Mouse (Mus musculus) G1E (cell line): ENCODE data around the gene 9930104L06Rik. TPM values are rescaled to one million over a fixed set of nuclear protein-coding genes. Genes with fewer than 3 reads are reported as not detected.

ENCODE experiments used
- ATAC-seq: 2 replicates; pipeline ENCODE4 v1.8.0; 2016; ENCODE audit warnings: mild to moderate bottlenecking; ENCODE audit not compliant: insufficient number of reproducible peaks, poor library complexity, low FRiP score, severe bottlenecking; ENCODE audit errors: extremely low read depth
- DNase-seq: peaks from one replicate; pipeline ENCODE4 v3.0.0; 2012; ENCODE audit warnings: low spot score
- H3K27me3 ChIP-seq: 2 replicates; pipeline ENCODE4 v1.6.1; 2012; ENCODE audit warnings: mild to moderate bottlenecking, low read length, inconsistent platforms; ENCODE audit not compliant: insufficient read depth
- H3K36me3 ChIP-seq: replicated peaks from 2 replicates; pipeline ENCODE3; 2012; ENCODE audit warnings: mild to moderate bottlenecking, inconsistent platforms
- H3K4me1 ChIP-seq: 2 replicates; pipeline ENCODE4 v1.6.1; 2012; ENCODE audit warnings: low read depth, low read length, inconsistent platforms, mixed read lengths; ENCODE audit not compliant: insufficient read depth
- H3K4me3 ChIP-seq: 2 replicates; pipeline ENCODE4 v1.5.1; 2012; ENCODE audit warnings: low read depth, mild to moderate bottlenecking, inconsistent platforms, low read length, moderate library complexity, mixed read lengths
- H3K9me3 ChIP-seq: replicated peaks from 2 replicates; pipeline ENCODE4 v1.6.1; 2012; ENCODE audit warnings: inconsistent platforms
- CTCF ChIP-seq: IDR thresholded peaks from 2 replicates; pipeline ENCODE4 v1.5.1; 2012; ENCODE audit warnings: low read depth, low read length, inconsistent platforms, mixed read lengths
- GATA1 ChIP-seq: IDR thresholded peaks from 2 replicates; pipeline ENCODE4 v1.6.1; 2012; ENCODE audit warnings: borderline replicate concordance, low read length, inconsistent platforms, mixed read lengths
- GATA2 ChIP-seq: IDR thresholded peaks from 2 replicates; pipeline ENCODE4 v1.6.1; 2012; ENCODE audit warnings: low read depth, low read length, inconsistent platforms, borderline replicate concordance
- POLR2AphosphoS5 ChIP-seq: IDR thresholded peaks from 2 replicates; pipeline ENCODE4 v1.6.1; 2012; ENCODE audit warnings: low read depth, low read length, inconsistent platforms; ENCODE audit not compliant: insufficient replicate concordance
- TAL1 ChIP-seq: conservative IDR thresholded peaks from 2 replicates; pipeline ENCODE4 v1.6.1; 2012; ENCODE audit warnings: low read depth, low read length, inconsistent platforms, mixed read lengths
- polyA plus RNA-seq: library from polyadenylated mRNA; stranded (reverse); fragments of >175 nt; gene quantifications from 2 replicates; pipeline ENCODE4 v1.2.3, GENCODE M21; 2012
- total RNA-seq, 2 experiments: library from RNA; stranded (forward) in 1 of 2; stranded (reverse) in 1 of 2; fragments of 200-1000 nt in 1 of 2; fragments of >200 nt in 1 of 2; fragmentation: Nextera tagmentation in 1 of 2; gene quantifications; 2 replicates each; pipeline ENCODE4 v1.2.3; 2014 to 2017

9930104L06Rik gene
- total and polyA plus RNA-seq, 3 experiments: 4.3 to 16.9 (median 15.0) TPM

DNA sequence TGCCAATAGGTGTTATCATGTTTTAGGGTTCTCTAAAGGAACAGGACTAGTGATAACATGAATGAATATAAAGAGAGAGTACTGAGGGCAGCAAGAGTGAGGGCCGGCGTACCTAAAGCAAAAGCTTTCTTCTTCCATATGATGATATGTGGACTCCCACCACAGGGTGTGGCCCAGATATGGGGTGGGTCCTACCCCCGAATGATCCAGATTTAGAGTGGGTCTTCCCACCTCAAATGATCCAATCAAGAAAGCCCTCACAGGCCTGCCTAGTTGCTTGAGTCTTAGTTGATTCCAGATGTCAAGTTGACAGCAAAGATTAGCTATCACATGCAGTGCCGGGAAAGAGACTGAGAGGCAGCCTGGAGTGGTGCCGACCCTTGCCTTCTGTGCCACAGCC, 6.9 kb downstream of the 9930104L06Rik start:
- no peaks in the 10 kb centered on the region for H3K27me3 ChIP-seq
- H3K9me3 ChIP-seq: no peaks in the 10 kb centered on the region
- H3K36me3 ChIP-seq: peaks cover 87% of the 10 kb centered on the region
- TF ChIP-seq GATA2 (no peak), POLR2AphosphoS5 (no peak), TAL1 (no peak), GATA1 (no peak), CTCF (no peak)
- H3K4me1 ChIP-seq: peaks cover 14% of the 10 kb centered on the region
- no peak overlapping the region for H3K4me3 ChIP-seq
- DNase-seq: no peak
- ATAC-seq: no peak

DNA sequence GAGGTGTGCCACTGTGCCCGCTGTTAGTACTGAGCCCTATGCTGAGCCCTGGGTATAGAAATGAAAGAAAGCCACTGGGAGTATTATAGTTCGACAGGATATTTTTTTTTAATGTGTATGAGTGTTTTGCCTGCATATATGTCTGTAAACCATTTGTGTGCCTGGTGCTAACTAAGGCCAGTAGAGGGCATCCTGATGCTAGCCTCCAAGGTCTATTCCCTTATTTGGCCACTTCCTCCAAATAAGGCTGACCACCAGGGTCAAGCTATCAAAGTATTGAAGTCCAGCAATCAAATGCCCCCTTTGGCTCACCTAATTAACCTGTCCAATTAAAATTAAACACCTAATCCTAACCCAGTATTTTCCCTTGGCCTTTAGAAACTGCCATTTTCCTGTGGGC, 8.1 kb downstream of the 9930104L06Rik start:
- Histone ChIP-seq H3K27me3 (no peaks in the 10 kb centered on the region), H3K36me3 (peaks cover 76% of the 10 kb centered on the region), H3K4me3 (no peak overlapping the region), H3K9me3 (no peaks in the 10 kb centered on the region), H3K4me1 (peaks cover 13% of the 10 kb centered on the region)
- ATAC-seq (no peak), DNase-seq (no peak)
- TF ChIP-seq POLR2AphosphoS5 (no peak), CTCF (no peak), GATA1 (no peak), TAL1 (no peak), GATA2 (no peak)

DNA sequence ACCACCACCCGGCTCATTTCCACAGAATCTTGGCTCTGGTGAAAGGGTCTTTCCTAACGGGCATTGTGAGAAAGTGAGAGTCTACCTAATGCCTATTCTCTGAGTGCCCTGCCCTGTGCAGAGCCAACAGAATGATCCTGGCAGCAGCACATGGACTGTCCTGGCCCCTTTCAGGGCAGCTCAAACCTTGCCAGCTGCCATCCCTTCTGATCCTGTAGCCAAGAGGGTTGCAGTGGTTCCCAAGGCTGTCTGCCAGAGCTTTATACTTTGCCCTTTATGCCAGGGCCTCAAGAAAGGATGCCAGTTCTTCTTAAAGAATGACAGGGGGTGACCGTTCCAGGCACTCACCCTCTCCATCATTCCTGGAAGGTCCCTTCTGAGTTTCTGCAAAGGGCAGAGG, 12.6 kb downstream of the 9930104L06Rik start:
- Histone ChIP-seq H3K4me3 (no peak overlapping the region), H3K27me3 (peaks cover 4% of the 10 kb centered on the region), H3K9me3 (no peaks in the 10 kb centered on the region), H3K4me1 (no peaks in the 10 kb centered on the region), H3K36me3 (peaks cover 35% of the 10 kb centered on the region)
- DNase-seq: no peak
- no peak for ATAC-seq
- TF ChIP-seq GATA1: no peak
- TF ChIP-seq TAL1: no peak
- TF ChIP-seq GATA2: no peak
- no peak for TF ChIP-seq POLR2AphosphoS5
- TF ChIP-seq CTCF: no peak

DNA sequence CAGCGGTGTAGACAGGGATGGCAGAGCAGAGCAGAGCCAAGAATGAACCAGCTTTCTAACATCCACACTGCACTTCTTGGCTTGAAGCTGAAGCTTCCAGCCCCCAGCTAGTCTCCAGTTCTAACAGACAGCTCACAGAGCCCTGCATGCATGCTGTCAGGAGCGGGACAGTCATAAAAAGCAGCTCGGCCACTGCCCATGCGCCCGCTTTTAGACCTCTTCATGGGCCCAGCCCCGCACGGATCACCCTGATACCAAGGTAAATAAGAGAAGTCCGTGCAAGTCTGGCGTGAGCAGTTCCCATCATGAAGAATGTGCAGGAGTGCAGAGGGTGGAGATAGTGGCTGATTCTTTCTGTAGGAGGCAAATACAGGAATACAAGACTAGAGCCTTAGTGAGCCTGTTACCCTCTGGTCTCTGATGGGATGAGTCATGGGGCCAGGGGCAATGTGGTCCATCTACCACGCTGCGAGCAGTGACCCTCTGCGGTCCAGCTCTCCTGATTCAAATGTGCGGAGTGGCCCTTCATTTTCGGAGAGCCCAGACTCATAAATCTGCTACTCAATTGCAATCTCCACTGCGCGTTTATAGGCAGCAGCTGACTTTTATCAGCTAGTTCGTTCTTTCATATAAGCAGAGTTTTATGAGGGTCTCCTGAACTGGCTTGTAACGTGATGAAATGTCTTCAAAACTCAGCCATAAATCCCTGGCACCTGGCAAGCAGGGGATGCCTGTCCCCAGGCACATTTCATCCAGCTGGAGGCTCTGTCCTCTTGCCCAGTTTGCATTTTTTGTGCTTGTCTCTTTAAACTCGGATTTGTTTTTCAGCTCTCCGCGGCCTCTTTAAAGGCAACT, 13.6 kb downstream of the 9930104L06Rik start:
- no peaks in the 10 kb centered on the region for H3K9me3 ChIP-seq
- ATAC-seq: no peak

DNA sequence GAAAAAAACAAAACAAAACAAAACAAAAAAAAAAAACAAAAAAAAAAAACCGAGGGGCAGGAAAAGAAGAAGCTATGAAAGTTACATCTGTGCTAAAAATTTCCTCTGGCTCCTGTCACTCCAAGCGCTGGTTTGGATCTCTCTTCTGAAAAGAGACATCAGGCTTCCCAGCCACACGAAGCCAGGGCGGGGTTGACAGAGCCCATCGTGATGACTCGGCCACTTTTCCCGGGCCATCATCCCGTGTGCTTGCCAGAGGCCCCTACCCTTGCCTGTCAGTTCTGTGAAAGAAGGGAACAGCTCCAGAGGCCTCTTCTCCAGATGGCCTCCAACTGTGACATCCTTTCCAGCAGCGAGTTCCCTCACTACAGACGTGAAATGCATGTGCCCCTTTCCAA, 14.2 kb downstream of the 9930104L06Rik start:
- no peak overlapping the region for H3K4me3 ChIP-seq
- no peak for DNase-seq
- no peaks in the 10 kb centered on the region for H3K9me3 ChIP-seq
- H3K27me3 ChIP-seq: peaks cover 5% of the 10 kb centered on the region
- no peak for TF ChIP-seq TAL1
- no peak for TF ChIP-seq GATA2
- TF ChIP-seq POLR2AphosphoS5: no peak
- no peak for TF ChIP-seq CTCF
- no peak for TF ChIP-seq GATA1
- H3K4me1 ChIP-seq: no peaks in the 10 kb centered on the region
- no peak for ATAC-seq
- H3K36me3 ChIP-seq: peaks cover 20% of the 10 kb centered on the region

More for the DNA sequence above, 13.6 kb downstream of the 9930104L06Rik start:
- TF ChIP-seq POLR2AphosphoS5: no peak
- TF ChIP-seq GATA1: no peak
- TF ChIP-seq GATA2: no peak
- TF ChIP-seq TAL1: no peak
- no peak for TF ChIP-seq CTCF
- Histone ChIP-seq H3K4me1 (no peaks in the 10 kb centered on the region), H3K36me3 (peaks cover 26% of the 10 kb centered on the region), H3K4me3 (no peak overlapping the region), H3K27me3 (peaks cover 4% of the 10 kb centered on the region)
- DNase-seq: no peak

DNA sequence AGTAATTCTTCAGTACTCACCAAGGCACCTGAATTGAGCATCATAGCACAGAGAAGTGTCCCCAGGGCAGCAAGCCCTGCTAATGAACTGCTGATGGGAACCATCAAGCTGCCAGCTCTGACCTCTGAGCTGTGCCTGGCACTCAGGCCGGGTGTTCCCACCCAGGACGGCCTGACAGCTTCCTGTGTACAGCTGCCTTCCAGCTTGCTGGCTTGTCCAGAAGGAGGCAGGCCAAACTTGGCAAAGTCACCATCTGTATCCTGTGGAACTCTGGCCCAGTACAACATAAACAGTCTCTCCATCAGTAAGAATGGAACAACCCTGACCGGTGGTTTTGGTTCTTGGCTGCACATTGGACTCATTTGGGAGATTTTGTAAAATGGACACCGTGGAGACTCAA, 16.7 kb downstream of the 9930104L06Rik start:
- Histone ChIP-seq H3K9me3 (no peaks in the 10 kb centered on the region), H3K27me3 (peaks cover 10% of the 10 kb centered on the region), H3K36me3 (peaks cover under 1% of the 10 kb centered on the region), H3K4me3 (no peak overlapping the region), H3K4me1 (no peaks in the 10 kb centered on the region)
- ATAC-seq (no peak), DNase-seq (no peak)
- no peak for TF ChIP-seq POLR2AphosphoS5

DNA sequence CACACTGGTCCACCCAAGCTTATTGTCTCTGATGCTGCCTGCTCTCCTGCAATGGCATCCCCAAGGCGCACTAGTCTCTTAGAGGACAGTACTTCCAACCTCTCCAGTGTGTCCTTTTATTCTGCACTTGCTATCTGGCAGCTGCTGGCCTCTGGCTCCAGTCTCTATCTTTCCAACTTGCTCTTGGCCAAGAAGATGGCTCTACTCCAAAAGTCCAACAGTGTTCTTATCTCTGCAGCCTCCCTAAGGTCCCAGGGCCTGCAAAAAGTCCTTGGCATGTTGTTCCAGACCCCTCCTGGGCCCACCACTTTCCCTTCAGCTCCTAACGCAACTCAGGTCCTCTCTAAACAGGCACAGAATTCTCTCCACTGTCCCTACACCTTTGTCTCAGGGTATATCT, 20.4 kb downstream of the 9930104L06Rik start:
- TF ChIP-seq CTCF (no peak), POLR2AphosphoS5 (no peak), TAL1 (no peak), GATA1 (no peak), GATA2 (no peak)
- Histone ChIP-seq H3K4me3 (no peak overlapping the region), H3K27me3 (peaks cover 18% of the 10 kb centered on the region), H3K9me3 (no peaks in the 10 kb centered on the region), H3K36me3 (no peaks in the 10 kb centered on the region), H3K4me1 (no peaks in the 10 kb centered on the region)
- DNase-seq (no peak), ATAC-seq (no peak)
